Mouse (Mus musculus) kidney, postnatal 14 days (tissue): ENCODE results near the gene Itsn1.

Experiments
- DNase-seq: peaks from one replicate; pipeline ENCODE4 v3.0.0; 2022; ENCODE audit warnings: mixed read lengths

Gene Itsn1

GRCm38 (mm10) chr16:91962894-91963555 lies 233.9 kb downstream of the Itsn1 start:
- peak; percentile 65 for DNase-seq

- DNase-seq: no peak
Observed at GRCm38 (mm10) chr16:91963556-91963900, 234.4 kb downstream of the Itsn1 start.

GRCm38 (mm10) chr16:91964308-91965178 lies 235.5 kb downstream of the Itsn1 start:
- DNase-seq: no peak

- no peak for DNase-seq
Observed at GRCm38 (mm10) chr16:91968725-91969124, 239.6 kb downstream of the Itsn1 start.

- peak; percentile 48 for DNase-seq
Observed at GRCm38 (mm10) chr16:91969516-91970031, 240.5 kb downstream of the Itsn1 start.
